In the genomic region with DNA sequence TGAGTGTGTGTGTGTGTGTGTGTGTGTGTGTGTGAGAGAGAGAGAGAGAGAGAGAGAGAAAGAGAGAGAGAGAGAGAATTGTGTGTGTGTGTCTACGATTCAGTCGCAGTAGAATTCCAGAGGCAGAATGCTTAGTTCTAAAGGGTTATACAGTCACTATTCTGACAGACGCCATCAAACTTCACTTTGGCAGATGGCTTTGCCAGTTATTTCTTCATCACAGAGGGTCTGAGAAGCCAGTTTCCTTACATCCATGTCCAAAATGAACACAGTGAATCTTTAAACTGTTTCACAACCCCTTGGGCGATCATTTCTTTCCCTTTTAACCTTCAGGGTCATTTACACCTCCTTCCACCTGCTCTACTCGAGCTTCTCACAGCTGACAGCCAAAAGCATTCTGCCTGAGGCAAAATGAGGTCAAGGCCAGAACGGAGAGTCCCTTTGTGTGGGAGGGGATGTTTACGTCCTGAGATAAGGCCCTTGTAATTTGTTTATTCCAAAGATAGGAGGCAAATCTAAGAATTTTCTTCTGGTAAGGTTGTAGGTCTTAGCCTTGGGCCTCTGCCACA, we compare ENCODE assay signal across 24 mouse cellular contexts.
DNase-seq lines count a peak whose midpoint lies in the region; ATAC-seq lines count a peak whose summit lies in the region.
"Had no signal": no experiment of that assay in that cellular context is flagged by ENCODE, and none has a peak within 500 bp of the region (broad histone marks: within the 10 kb centered on the region; RNA-seq: fewer than 3 reads in every experiment).

No protein-coding gene starts in this region.

- DNase-seq in heart, adult 11 months = peak; percentile 85
- DNase-seq in liver, embryonic 11.5 days (ENCODE audit: low spot score) = peak; percentile 1
- peak; percentile 30 for DNase-seq in ZHBTc4 (ENCODE audit: low read depth, low spot score)
- peak; percentile 17 for DNase-seq in lung, postnatal 25 days (ENCODE audit: low spot score)
- DNase-seq in hindbrain, embryonic 10.5 days (ENCODE audit: low spot score) = no peak
- DNase-seq: adrenal gland, postnatal 14 days; B cell, adult 2 months; cerebellum, adult 11 months; cerebellum, adult 9-10 months; cerebellum, postnatal 36 days; heart, postnatal 4 days; kidney, adult 9 months; kidney, postnatal 10 days; liver, embryonic 13.5 days; lung, embryonic 14.5 days; thymus, postnatal 4 days had no signal

- no peaks in the 10 kb centered on the region for H3K36me3 ChIP-seq in heart, embryonic 12.5 days
- H3K36me3 ChIP-seq in liver, embryonic 11.5 days (ENCODE audit: control insufficient read depth, insufficient read depth, low read length) = no peaks in the 10 kb centered on the region
- no peaks in the 10 kb centered on the region for H3K36me3 ChIP-seq in liver, embryonic 12.5 days
- H3K36me3 ChIP-seq in hindbrain, embryonic 10.5 days = no peaks in the 10 kb centered on the region
- H3K36me3 ChIP-seq: limb, embryonic 12.5 days; liver, embryonic 13.5 days; midbrain, embryonic 13.5 days had no signal

- H3K4me1 ChIP-seq in heart, embryonic 12.5 days (replicated peaks) = peaks cover 26% of the 10 kb centered on the region
- H3K4me1 ChIP-seq in liver, embryonic 11.5 days (replicated peaks; ENCODE audit: control insufficient read depth, insufficient read depth, low read length) = no peaks in the 10 kb centered on the region
- H3K4me1 ChIP-seq in liver, embryonic 12.5 days = no peaks in the 10 kb centered on the region
- H3K4me1 ChIP-seq in hindbrain, embryonic 10.5 days (replicated peaks) = no peaks in the 10 kb centered on the region
- H3K4me1 ChIP-seq: limb, embryonic 12.5 days; liver, embryonic 13.5 days; midbrain, embryonic 13.5 days; neural tube, embryonic 13.5 days had no signal

- H3K4me3 ChIP-seq in heart, embryonic 12.5 days = no peak overlapping the region
- no peak overlapping the region for H3K4me3 ChIP-seq in liver, embryonic 11.5 days (ENCODE audit: low read depth, low read length)
- no peak overlapping the region for H3K4me3 ChIP-seq in liver, embryonic 12.5 days
- H3K4me3 ChIP-seq in hindbrain, embryonic 10.5 days = no peak overlapping the region
- H3K4me3 ChIP-seq: forebrain, embryonic 13.5 days; limb, embryonic 12.5 days; liver, embryonic 13.5 days; midbrain, embryonic 13.5 days; neural tube, embryonic 13.5 days had no signal

- 69% methylated on average over 7 of the region's 7 CpGs for WGBS in heart, embryonic 12.5 days
- WGBS in liver, embryonic 11.5 days = 68% methylated on average over 7 of the region's 7 CpGs
- WGBS in liver, embryonic 12.5 days (ENCODE audit: insufficient replicate concordance) = 58% methylated on average over 6 of the region's 7 CpGs
- 77% methylated on average over 7 of the region's 7 CpGs for WGBS in hindbrain, embryonic 10.5 days

- no peak overlapping the region for H3K27ac ChIP-seq in heart, embryonic 12.5 days (ENCODE audit: poor library complexity, severe bottlenecking)
- no peak overlapping the region for H3K27ac ChIP-seq in liver, embryonic 11.5 days (ENCODE audit: low read depth, low read length)
- H3K27ac ChIP-seq in liver, embryonic 12.5 days = no peak overlapping the region
- no peak overlapping the region for H3K27ac ChIP-seq in hindbrain, embryonic 10.5 days
- H3K27ac ChIP-seq: forebrain, embryonic 13.5 days; hindbrain, embryonic 14.5 days; limb, embryonic 12.5 days; liver, embryonic 13.5 days; midbrain, embryonic 13.5 days; neural tube, embryonic 13.5 days had no signal

- no peak overlapping the region for H3K9ac ChIP-seq in heart, embryonic 12.5 days
- H3K9ac ChIP-seq in liver, embryonic 11.5 days (ENCODE audit: low read depth, low read length) = no peak overlapping the region
- H3K9ac ChIP-seq in liver, embryonic 12.5 days = no peak overlapping the region
- H3K9ac ChIP-seq: forebrain, embryonic 13.5 days; hindbrain, embryonic 14.5 days; limb, embryonic 12.5 days; liver, embryonic 13.5 days; lung, embryonic 14.5 days; midbrain, embryonic 13.5 days; neural tube, embryonic 13.5 days had no signal

- no peak for ATAC-seq in heart, embryonic 12.5 days (ENCODE audit: insufficient number of reproducible peaks, low FRiP score)
- ATAC-seq in liver, embryonic 11.5 days (replicated peaks; ENCODE audit: low FRiP score) = no peak
- no peak for ATAC-seq in liver, embryonic 12.5 days
- ATAC-seq: forebrain, embryonic 13.5 days; intestine, postnatal 0 days; midbrain, embryonic 13.5 days had no signal

- no peaks in the 10 kb centered on the region for H3K9me3 ChIP-seq in heart, embryonic 12.5 days (replicated peaks)
- no peaks in the 10 kb centered on the region for H3K9me3 ChIP-seq in liver, embryonic 11.5 days (ENCODE audit: control insufficient read depth, low read length)
- no peaks in the 10 kb centered on the region for H3K9me3 ChIP-seq in liver, embryonic 12.5 days (replicated peaks)
- H3K9me3 ChIP-seq in hindbrain, embryonic 10.5 days = no peaks in the 10 kb centered on the region
- H3K9me3 ChIP-seq: forebrain, embryonic 13.5 days; limb, embryonic 12.5 days; liver, embryonic 13.5 days; midbrain, embryonic 13.5 days; neural tube, embryonic 13.5 days had no signal

- H3K27me3 ChIP-seq in heart, embryonic 12.5 days (replicated peaks) = no peaks in the 10 kb centered on the region
- no peaks in the 10 kb centered on the region for H3K27me3 ChIP-seq in liver, embryonic 11.5 days (replicated peaks; ENCODE audit: control insufficient read depth, insufficient read depth, low read length)
- H3K27me3 ChIP-seq in liver, embryonic 12.5 days (replicated peaks) = no peaks in the 10 kb centered on the region
- H3K27me3 ChIP-seq in hindbrain, embryonic 10.5 days (ENCODE audit: insufficient read depth, poor library complexity, severe bottlenecking) = no peaks in the 10 kb centered on the region
- H3K27me3 ChIP-seq: forebrain, embryonic 13.5 days; limb, embryonic 12.5 days; liver, embryonic 13.5 days; midbrain, embryonic 13.5 days; neural tube, embryonic 13.5 days had no signal

- H3K4me2 ChIP-seq in heart, embryonic 12.5 days = no peak overlapping the region
- no peak overlapping the region for H3K4me2 ChIP-seq in liver, embryonic 11.5 days
- no peak overlapping the region for H3K4me2 ChIP-seq in liver, embryonic 12.5 days
- H3K4me2 ChIP-seq: forebrain, embryonic 13.5 days; hindbrain, embryonic 14.5 days; limb, embryonic 12.5 days; liver, embryonic 13.5 days; lung, embryonic 14.5 days; midbrain, embryonic 13.5 days; neural tube, embryonic 13.5 days had no signal
